Comparison of ENCODE assay signal across 22 mouse cellular contexts in the genomic region with DNA sequence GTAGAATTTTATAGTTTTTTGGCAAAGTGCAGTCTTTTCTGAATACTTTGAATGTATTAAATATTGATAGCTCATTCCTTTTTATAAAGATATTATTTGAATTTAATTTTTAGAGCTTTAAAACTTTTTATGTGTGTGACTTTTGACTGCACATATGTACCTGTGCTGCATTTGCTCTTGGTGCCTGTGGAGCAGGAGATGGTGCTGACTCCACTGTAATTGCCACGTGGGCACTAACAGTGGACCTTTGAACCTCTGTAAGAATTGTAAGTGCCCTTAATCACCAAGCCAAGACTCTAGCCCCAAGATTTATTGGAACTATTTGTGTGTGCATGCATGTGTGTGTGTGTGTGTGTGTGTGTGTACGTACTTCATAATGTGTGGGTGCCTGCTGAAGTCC. TPM values are rescaled to one million over a fixed set of nuclear protein-coding genes. Genes with fewer than 3 reads are reported as not detected.
A peak's percentile ranks its signal among the peaks of the same experiment; 100 is the strongest.
DNase-seq lines count a peak whose midpoint lies in the region; ATAC-seq and TF ChIP-seq lines count a peak whose summit lies in the region.
"Had no signal": no experiment of that assay in that cellular context is flagged by ENCODE, and none has a peak within 500 bp of the region (broad histone marks: within the 10 kb centered on the region; RNA-seq: fewer than 3 reads in every experiment).

No protein-coding gene starts in this region.

- no peak for TF ChIP-seq CTCF in kidney, adult 2 months (conservative IDR thresholded peaks at IDR 0.05; ENCODE audit: insufficient read depth, insufficient read length, low read depth, low read length)
- TF ChIP-seq CTCF in intestine, postnatal 0 days (IDR thresholded peaks at IDR 0.05; ENCODE audit: low read depth), result no peak

- TF ChIP-seq POLR2A in kidney, adult 2 months (IDR thresholded peaks at IDR 0.05; ENCODE audit: low read depth, low read length), result no peak

- H3K36me3 ChIP-seq in kidney, adult 2 months (ENCODE audit: control insufficient read depth, insufficient read depth, low read length), result no peaks in the 10 kb centered on the region
- no peaks in the 10 kb centered on the region for H3K36me3 ChIP-seq in kidney, embryonic 14.5 days (ENCODE audit: control insufficient read depth, insufficient read depth, low read length)
- no peaks in the 10 kb centered on the region for H3K36me3 ChIP-seq in liver, embryonic 15.5 days (replicated peaks)
- H3K36me3 ChIP-seq in liver, embryonic 11.5 days (ENCODE audit: control insufficient read depth, insufficient read depth, low read length), result no peaks in the 10 kb centered on the region
- no peaks in the 10 kb centered on the region for H3K36me3 ChIP-seq in intestine, postnatal 0 days (ENCODE audit: control insufficient read depth, insufficient read depth)
- 0 out of 2 replicates have a peak, but pooled peaks cover 3% of the 10 kb centered on the region for H3K36me3 ChIP-seq in limb, embryonic 10.5 days
- H3K36me3 ChIP-seq: heart, embryonic 13.5 days; hindbrain, embryonic 12.5 days had no signal

- H3K4me2 ChIP-seq in kidney, embryonic 14.5 days (replicated peaks; ENCODE audit: low read depth, low read length), result no peak overlapping the region
- H3K4me2 ChIP-seq in liver, embryonic 15.5 days, result no peak overlapping the region
- H3K4me2 ChIP-seq in liver, embryonic 11.5 days, result no peak overlapping the region
- no peak overlapping the region for H3K4me2 ChIP-seq in intestine, postnatal 0 days (replicated peaks; ENCODE audit: low read depth)
- H3K4me2 ChIP-seq: forebrain, embryonic 13.5 days; heart, embryonic 13.5 days; hindbrain, embryonic 12.5 days had no signal

- no peak overlapping the region for H3K4me3 ChIP-seq in kidney, adult 2 months (ENCODE audit: insufficient read depth, low read depth, low read length)
- no peak overlapping the region for H3K4me3 ChIP-seq in kidney, embryonic 14.5 days (ENCODE audit: low read length)
- H3K4me3 ChIP-seq in liver, embryonic 15.5 days (replicated peaks), result no peak overlapping the region
- no peak overlapping the region for H3K4me3 ChIP-seq in liver, embryonic 11.5 days (ENCODE audit: low read depth, low read length)
- no peak overlapping the region for H3K4me3 ChIP-seq in intestine, postnatal 0 days (ENCODE audit: low read depth, low read length)
- H3K4me3 ChIP-seq in limb, embryonic 10.5 days, result no peak overlapping the region
- H3K4me3 ChIP-seq: embryonic facial prominence, embryonic 10.5 days; forebrain, embryonic 13.5 days; heart, embryonic 13.5 days; hindbrain, embryonic 12.5 days had no signal

- DNase-seq in kidney, adult 2 months, result peak; percentile 61
- DNase-seq in liver, embryonic 11.5 days (ENCODE audit: low spot score), result no peak
- peak; percentile 46 for DNase-seq in large intestine, adult 2 months (ENCODE audit: low read depth, low spot score)
- DNase-seq in cerebellum, adult 18-20 months, result no peak
- DNase-seq in limb, embryonic 10.5 days (ENCODE audit: low spot score), result no peak
- DNase-seq: adrenal gland, adult 2 months; adrenal gland, postnatal 25 days; cerebellum, adult 2 months; cerebellum, postnatal 10 days; forebrain, postnatal 0 days; gastrocnemius, postnatal 25 days; heart, postnatal 4 days had no signal

- H3K27ac ChIP-seq in kidney, adult 2 months (ENCODE audit: insufficient read depth, low read depth, low read length), result no peak overlapping the region
- no peak overlapping the region for H3K27ac ChIP-seq in kidney, embryonic 14.5 days (ENCODE audit: low read depth, low read length)
- 0 out of 2 replicates have a peak overlapping the region, but pooled peaks have one; percentile 14 for H3K27ac ChIP-seq in liver, embryonic 15.5 days (replicated peaks)
- no peak overlapping the region for H3K27ac ChIP-seq in liver, embryonic 11.5 days (ENCODE audit: low read depth, low read length)
- H3K27ac ChIP-seq in intestine, postnatal 0 days (ENCODE audit: low read depth, low read length), result peak overlapping the region; percentile 75
- no peak overlapping the region for H3K27ac ChIP-seq in limb, embryonic 10.5 days
- H3K27ac ChIP-seq: embryonic facial prominence, embryonic 10.5 days; forebrain, embryonic 13.5 days; heart, embryonic 13.5 days; hindbrain, embryonic 12.5 days had no signal

- WGBS in kidney, adult 2 months, result 49% methylated on average over 2 of the region's 2 CpGs
- 78% methylated on average over 2 of the region's 2 CpGs for WGBS in kidney, embryonic 14.5 days
- WGBS in liver, embryonic 15.5 days (ENCODE audit: insufficient replicate concordance), result 74% methylated on average over 2 of the region's 2 CpGs
- WGBS in liver, embryonic 11.5 days, result 89% methylated on average over 2 of the region's 2 CpGs
- WGBS in intestine, postnatal 0 days, result 36% methylated on average over 2 of the region's 2 CpGs
- 36% methylated on average over 2 of the region's 2 CpGs for WGBS in large intestine, adult 2 months
- WGBS in limb, embryonic 10.5 days, result 79% methylated on average over 2 of the region's 2 CpGs

- H3K4me1 ChIP-seq in kidney, adult 2 months (ENCODE audit: control insufficient read depth, insufficient read depth, low read length), result peaks cover 6% of the 10 kb centered on the region
- 0 out of 2 replicates have a peak, but pooled peaks cover 5% of the 10 kb centered on the region for H3K4me1 ChIP-seq in kidney, embryonic 14.5 days (ENCODE audit: control insufficient read depth, insufficient read depth, low read length)
- peaks cover 46% of the 10 kb centered on the region for H3K4me1 ChIP-seq in liver, embryonic 15.5 days (replicated peaks)
- H3K4me1 ChIP-seq in liver, embryonic 11.5 days (replicated peaks; ENCODE audit: control insufficient read depth, insufficient read depth, low read length), result peaks cover 21% of the 10 kb centered on the region
- peaks cover 6% of the 10 kb centered on the region; the same call in 1 of the 2 replicates for H3K4me1 ChIP-seq in intestine, postnatal 0 days (replicated peaks; ENCODE audit: control insufficient read depth, insufficient read depth, low read length)
- H3K4me1 ChIP-seq in limb, embryonic 10.5 days, result 0 out of 2 replicates have a peak, but pooled peaks cover 3% of the 10 kb centered on the region
- H3K4me1 ChIP-seq: embryonic facial prominence, embryonic 10.5 days had no signal

- ATAC-seq in kidney, embryonic 14.5 days (ENCODE audit: low FRiP score, low TSS enrichment), result no peak
- no peak for ATAC-seq in liver, embryonic 15.5 days (ENCODE audit: insufficient read depth)
- ATAC-seq in liver, embryonic 11.5 days (replicated peaks; ENCODE audit: low FRiP score), result no peak
- ATAC-seq in intestine, postnatal 0 days, result peak; percentile 91
- ATAC-seq: activated CD4-positive, CD25-positive, alpha-beta regulatory T cell, adult 4 months; forebrain, embryonic 13.5 days; forebrain, postnatal 0 days; Patski had no signal

- H3K27me3 ChIP-seq in kidney, adult 2 months (replicated peaks; ENCODE audit: control insufficient read depth, insufficient read depth, low read length), result no peaks in the 10 kb centered on the region
- no peaks in the 10 kb centered on the region for H3K27me3 ChIP-seq in kidney, embryonic 14.5 days (ENCODE audit: control insufficient read depth, insufficient read depth, low read length)
- no peaks in the 10 kb centered on the region for H3K27me3 ChIP-seq in liver, embryonic 15.5 days
- H3K27me3 ChIP-seq in liver, embryonic 11.5 days (replicated peaks; ENCODE audit: control insufficient read depth, insufficient read depth, low read length), result no peaks in the 10 kb centered on the region
- no peaks in the 10 kb centered on the region for H3K27me3 ChIP-seq in intestine, postnatal 0 days (replicated peaks; ENCODE audit: control insufficient read depth, insufficient read depth, low read length)
- H3K27me3 ChIP-seq in limb, embryonic 10.5 days (ENCODE audit: low read depth, poor library complexity, severe bottlenecking), result no peaks in the 10 kb centered on the region
- H3K27me3 ChIP-seq: CH12.LX; forebrain, embryonic 13.5 days; heart, embryonic 13.5 days; hindbrain, embryonic 12.5 days; Patski had no signal

- H3K9ac ChIP-seq in kidney, embryonic 14.5 days (ENCODE audit: low read depth, low read length), result no peak overlapping the region
- H3K9ac ChIP-seq in liver, embryonic 15.5 days, result no peak overlapping the region
- H3K9ac ChIP-seq in liver, embryonic 11.5 days (ENCODE audit: low read depth, low read length), result no peak overlapping the region
- no peak overlapping the region for H3K9ac ChIP-seq in intestine, postnatal 0 days (ENCODE audit: low read depth, low read length)
- H3K9ac ChIP-seq: forebrain, embryonic 13.5 days; forebrain, postnatal 0 days; heart, embryonic 13.5 days; hindbrain, embryonic 12.5 days had no signal

- H3K9me3 ChIP-seq in kidney, embryonic 14.5 days (ENCODE audit: control insufficient read depth, low read length), result no peaks in the 10 kb centered on the region
- H3K9me3 ChIP-seq in liver, embryonic 15.5 days (replicated peaks), result no peaks in the 10 kb centered on the region
- no peaks in the 10 kb centered on the region for H3K9me3 ChIP-seq in liver, embryonic 11.5 days (ENCODE audit: control insufficient read depth, low read length)
- H3K9me3 ChIP-seq in intestine, postnatal 0 days (ENCODE audit: control insufficient read depth), result no peaks in the 10 kb centered on the region
- no peaks in the 10 kb centered on the region for H3K9me3 ChIP-seq in limb, embryonic 10.5 days (replicated peaks)
- H3K9me3 ChIP-seq: embryonic facial prominence, embryonic 10.5 days; forebrain, embryonic 13.5 days; heart, embryonic 13.5 days; hindbrain, embryonic 12.5 days had no signal

RNA-seq across cellular contexts. Expression of gene Arid2, which starts 53.6 kb away (rescaled TPM):
- 11.5 and 11.8 TPM in 2 replicates for polyA plus RNA-seq in kidney, adult 2 months (2012; rRNA removed)
- 33.2 and 36.0 TPM in 2 replicates for polyA plus RNA-seq in kidney, embryonic 14.5 days (2014; fragmentation: Nextera tagmentation; extraction: Ambion mirVana)
- 7.5 and 8.0 TPM in 2 replicates for polyA plus RNA-seq in liver, embryonic 15.5 days (2015; fragmentation: Nextera tagmentation; extraction: Ambion mirVana)
- 24.8 and 25.8 TPM in 2 replicates for polyA plus RNA-seq in liver, embryonic 11.5 days (2014; fragmentation: Nextera tagmentation; extraction: Ambion mirVana)
- 9.4 and 10.0 TPM in 2 replicates for polyA plus RNA-seq in intestine, postnatal 0 days (2015; fragmentation: Nextera tagmentation; extraction: Ambion mirVana)
- 5.5 and 12.6 TPM in 2 replicates for polyA plus RNA-seq in large intestine, adult 2 months (2012; rRNA removed)
- polyA plus RNA-seq in limb, embryonic 10.5 days (2016; fragmentation: Nextera tagmentation; extraction: Ambion mirVana), result 29.5 and 34.9 TPM in 2 replicates

Comparison
In these comparisons a context has a peak if more than half of its experiments do, and no peak if none do; other contexts are left out.
1. H3K27ac ChIP-seq: peak in liver, embryonic 15.5 days (single experiment) and intestine, postnatal 0 days (single experiment); none in kidney, adult 2 months (single experiment), kidney, embryonic 14.5 days (single experiment), liver, embryonic 11.5 days (single experiment) and limb, embryonic 10.5 days (single experiment).
2. DNase-seq: peak in kidney, adult 2 months (single experiment) and large intestine, adult 2 months (single experiment); none in liver, embryonic 11.5 days (single experiment), cerebellum, adult 18-20 months (0 of 2) and limb, embryonic 10.5 days (single experiment).